Mouse (Mus musculus): ENCODE measurements around the gene Man1a2. TPM values are rescaled to one million over a fixed set of nuclear protein-coding genes. Genes with fewer than 3 reads are reported as not detected.
A peak's percentile ranks its signal among the peaks of the same experiment; 100 is the strongest.

Gene Man1a2
- total RNA-seq, 2 experiments from 2014 or later: 19.4 to 56.8 TPM

- peak; percentile 67 for ATAC-seq (replicated peaks; ENCODE audit: poor library complexity)
Measured at GRCm38 (mm10) chr3:100515093-100515753, 170.1 kb downstream of the Man1a2 start.

Other genes with a start within 250 kb of the Man1a2 start
- gene Tent5c, start 196.2 kb downstream of the Man1a2 start, total RNA-seq (2015): 1.0 and 1.3 TPM in 2 replicates
- 0.71 and 0.91 TPM in 2 replicates for gene Tent5c, start 196.2 kb downstream of the Man1a2 start, total RNA-seq (2017)
- not detected in 2 replicates for gene Vtcn1, start 140.0 kb upstream of the Man1a2 start, total RNA-seq (2015)
- not detected in 2 replicates for gene Vtcn1, start 140.0 kb upstream of the Man1a2 start, total RNA-seq (2017)
- 6.6 and 6.9 TPM in 2 replicates for gene Trim45, start 236.7 kb upstream of the Man1a2 start, total RNA-seq (2015)
- 26.3 and 26.4 TPM in 2 replicates for gene Trim45, start 236.7 kb upstream of the Man1a2 start, total RNA-seq (2017)

Data from megakaryocyte progenitor cell, adult 5-6 weeks (primary cell).